Mouse (Mus musculus) CH12.LX (cell line): Measurements from ENCODE around the gene Bcl10. TPM values are rescaled to one million over a fixed set of nuclear protein-coding genes. Genes with fewer than 3 reads are reported as not detected.

Experiments
- DNase-seq: peaks from one replicate; pipeline ENCODE4 v3.0.0-alpha.2; 2013; ENCODE audit errors: extremely low read depth
- H3K27ac ChIP-seq: 2 replicates; pipeline ENCODE4 v1.5.1; 2012; ENCODE audit warnings: low read depth, mild to moderate bottlenecking, control low read depth, moderate library complexity; ENCODE audit not compliant: insufficient read depth
- H3K27me3 ChIP-seq: replicated peaks from 2 replicates; pipeline ENCODE3; 2012; ENCODE audit warnings: inconsistent platforms
- H3K36me3 ChIP-seq, 2 experiments: replicated peaks in 1 of 2; 2 replicates each; pipeline versions ENCODE3 to v1.6.1; 2012; ENCODE audit warnings: inconsistent platforms in 1 of 2, low read length in 1 of 2, mild to moderate bottlenecking in 1 of 2, mixed read lengths in 1 of 2, moderate library complexity in 1 of 2; ENCODE audit not compliant: control insufficient read depth in 1 of 2, insufficient read depth in 1 of 2
- H3K4me1 ChIP-seq, 2 experiments: 2 replicates each; pipeline ENCODE4 v1.6.1; 2012; ENCODE audit warnings: inconsistent platforms in 1 of 2, moderate library complexity in 1 of 2; ENCODE audit not compliant: insufficient read depth in 2 of 2, control insufficient read depth in 1 of 2
- H3K4me2 ChIP-seq: 2 replicates; pipeline ENCODE4 v1.6.1; 2012; ENCODE audit warnings: low read depth, mild to moderate bottlenecking, control low read depth; ENCODE audit not compliant: poor library complexity, insufficient read depth, severe bottlenecking
- H3K4me3 ChIP-seq, 3 experiments: fragments of 150-350 bp in 1 of 3; sonication (generic) in 1 of 3; replicated peaks in 1 of 3; 2 replicates each; pipeline versions ENCODE3 to v1.5.1; 2011 to 2012; ENCODE audit warnings: low read depth in 2 of 3, low read length in 2 of 3, mild to moderate bottlenecking in 2 of 3, moderate library complexity in 2 of 3, control low read depth in 1 of 3, improper control_type of control experiment in 1 of 3, inconsistent platforms in 1 of 3, mixed read lengths in 1 of 3; ENCODE audit not compliant: poor library complexity in 1 of 3
- H3K79me2 ChIP-seq: replicated peaks from 2 replicates; pipeline ENCODE4 v1.6.1; 2012; ENCODE audit warnings: mild to moderate bottlenecking, moderate library complexity; ENCODE audit not compliant: control insufficient read depth, poor library complexity, insufficient read depth, severe bottlenecking; ENCODE audit errors: extremely low read depth
- H3K9ac ChIP-seq: 2 replicates; pipeline ENCODE4 v1.6.1; 2012; ENCODE audit warnings: low read depth, mild to moderate bottlenecking, control low read depth, moderate library complexity; ENCODE audit not compliant: insufficient read depth
- H3K9me3 ChIP-seq: replicated peaks from 2 replicates; pipeline ENCODE3; 2012; ENCODE audit warnings: low read length, inconsistent platforms, mixed read lengths
- CHD1 ChIP-seq: IDR thresholded peaks from 2 replicates; pipeline ENCODE4 v1.6.1; 2012; ENCODE audit warnings: low read depth, low read length, improper control_type of control experiment, inconsistent platforms
- CTCF ChIP-seq, 2 experiments: IDR thresholded peaks in 1 of 2; conservative IDR thresholded peaks in 1 of 2; 2 replicates each; pipeline ENCODE4 v1.5.1; 2011 to 2012; ENCODE audit warnings: low read depth in 2 of 2, low read length in 2 of 2, improper control_type of control experiment in 1 of 2, inconsistent platforms in 1 of 2, mild to moderate bottlenecking in 1 of 2, moderate library complexity in 1 of 2
- E2F4 ChIP-seq: IDR thresholded peaks from 2 replicates; pipeline ENCODE4 v1.6.1; 2011; ENCODE audit warnings: low read depth, low read length, improper control_type of control experiment; ENCODE audit not compliant: insufficient replicate concordance
- ELF1 ChIP-seq: IDR thresholded peaks from 2 replicates; pipeline ENCODE4 v1.6.1; 2014; ENCODE audit warnings: low read depth, mild to moderate bottlenecking, inconsistent platforms, low read length, improper control_type of control experiment
- EP300 ChIP-seq: IDR thresholded peaks from 2 replicates; pipeline ENCODE4 v1.6.1; 2011; ENCODE audit warnings: low read length, improper control_type of control experiment
- JUN ChIP-seq: IDR thresholded peaks from 2 replicates; pipeline ENCODE4 v1.6.1; 2011; ENCODE audit warnings: low read depth, mild to moderate bottlenecking, low read length, improper control_type of control experiment, moderate library complexity; ENCODE audit not compliant: insufficient read depth
- MAZ ChIP-seq: IDR thresholded peaks from 2 replicates; pipeline ENCODE4 v1.6.1; 2012; ENCODE audit warnings: low read depth, mild to moderate bottlenecking, inconsistent platforms, low read length, improper control_type of control experiment, moderate library complexity
- MYC ChIP-seq: IDR thresholded peaks from 2 replicates; pipeline ENCODE4 v1.6.1; 2011; ENCODE audit warnings: low read depth, mild to moderate bottlenecking, improper control_type of control experiment, low read length
- POLR2A ChIP-seq: IDR thresholded peaks from 2 replicates; pipeline ENCODE4 v1.6.1; 2011; ENCODE audit warnings: low read depth, mild to moderate bottlenecking, improper control_type of control experiment, low read length
- RAD21 ChIP-seq: IDR thresholded peaks from 2 replicates; pipeline ENCODE4 v1.6.1; 2011; ENCODE audit warnings: low read depth, mild to moderate bottlenecking, low read length, improper control_type of control experiment, moderate library complexity
- RCOR1 ChIP-seq: conservative IDR thresholded peaks from 2 replicates; pipeline ENCODE4 v1.6.1; 2012; ENCODE audit warnings: low read depth, mild to moderate bottlenecking, inconsistent platforms, low read length, improper control_type of control experiment
- USF1 ChIP-seq: IDR thresholded peaks from 2 replicates; pipeline ENCODE4 v1.6.1; 2014; ENCODE audit warnings: low read depth, mild to moderate bottlenecking, inconsistent platforms, low read length, improper control_type of control experiment
- USF2 ChIP-seq: conservative IDR thresholded peaks from 2 replicates; pipeline ENCODE4 v1.6.1; 2011; ENCODE audit warnings: low read depth, low read length, improper control_type of control experiment
- ZC3H11A ChIP-seq: IDR thresholded peaks from 2 replicates; pipeline ENCODE4 v1.6.1; 2012; ENCODE audit warnings: low read depth, mild to moderate bottlenecking, inconsistent platforms, low read length, improper control_type of control experiment
- ZKSCAN1 ChIP-seq: IDR thresholded peaks from 2 replicates; pipeline ENCODE4 v1.6.1; 2012; ENCODE audit warnings: low read depth, inconsistent platforms, low read length, improper control_type of control experiment, borderline replicate concordance
- ZMIZ1 ChIP-seq: IDR thresholded peaks from 2 replicates; pipeline ENCODE4 v1.6.1; 2012; ENCODE audit warnings: low read depth, mild to moderate bottlenecking, inconsistent platforms, low read length, improper control_type of control experiment
- dilution Hi-C: fragments of 300-500 bp; cut with MboI; formaldehyde crosslinking; loops from 2 replicates; pipeline ENCODE4 v1.14.3; 2020; ENCODE audit warnings: low sequenced_read_pairs; ENCODE audit not compliant: extremely low pct_unique_long_range_greater_than_20kb, extremely low pct_ligation_motif_present
- in situ Hi-C: fragments of 300-500 bp; cut with MboI; formaldehyde crosslinking; loops from 3 replicates; pipeline ENCODE4 v1.14.3; 2019; ENCODE audit warnings: low sequenced_read_pairs, low pct_ligation_motif_present, low pct_unique_long_range_greater_than_20kb, mixed read lengths
- polyA plus RNA-seq: library from polyadenylated mRNA; unstranded; fragments of >175 nt; gene quantifications from 2 replicates; pipeline ENCODE4 v1.2.1, GENCODE M21; 2012; ENCODE audit warnings: low read depth; ENCODE audit not compliant: insufficient read length
- total RNA-seq, 2 experiments: library from RNA; depleted of rRNA; stranded (reverse); fragments of 300-350 nt in 1 of 2; fragments of >200 nt in 1 of 2; gene quantifications; 2 replicates each; pipeline ENCODE4 v1.2.3; 2012 to 2014

Gene Bcl10
- total and polyA plus RNA-seq, 3 experiments = 73.6 to 177 (median 103) TPM

DNA sequence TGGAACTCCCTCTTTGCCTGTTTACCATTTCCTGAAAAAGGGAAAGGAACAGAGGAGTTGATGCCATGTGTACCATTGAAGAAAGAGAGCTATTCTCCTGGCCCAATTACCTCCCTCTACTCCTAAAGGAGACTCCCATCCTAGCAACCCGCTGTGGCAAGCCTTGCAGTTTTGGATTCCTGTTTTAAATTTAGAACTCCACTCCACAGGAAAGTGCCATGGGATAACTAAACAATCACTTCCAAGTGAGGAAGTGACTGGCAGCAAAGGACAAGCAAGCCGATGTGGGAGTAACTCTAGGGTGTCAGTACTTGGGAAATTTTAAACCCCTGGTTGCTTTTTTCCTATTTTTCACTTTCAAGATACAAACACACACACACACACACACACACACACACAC is 24.1 kb downstream of the Bcl10 start:
- Histone ChIP-seq H3K36me3 (peaks cover 24 to 47% of the 10 kb centered on the region in 2 experiments), H3K79me2 (peaks cover 12% of the 10 kb centered on the region), H3K4me1 (peaks cover 3 to 62% of the 10 kb centered on the region in 2 experiments; a peak in 3 of 4 replicates), H3K9ac (no peak overlapping the region), H3K4me2 (no peak overlapping the region), H3K9me3 (no peaks in the 10 kb centered on the region), H3K27me3 (no peaks in the 10 kb centered on the region), H3K27ac (no peak overlapping the region), H3K4me3 (no peak overlapping the region)
- no peak for DNase-seq
- in situ Hi-C loops (no loop called here), dilution Hi-C loops (no loop called here)
- no peak for TF ChIP-seq RAD21
- no peak for TF ChIP-seq ZC3H11A
- TF ChIP-seq ZKSCAN1 = no peak
- no peak for TF ChIP-seq CTCF (conservative IDR thresholded peaks at IDR 0.05 in 1 of 2, IDR thresholded peaks at IDR 0.05 in 1 of 2; ENCODE audit: low read depth in 2 of 2, low read length in 2 of 2)
- TF ChIP-seq ZMIZ1 = no peak
- no peak for TF ChIP-seq JUN
- no peak for TF ChIP-seq CHD1
- TF ChIP-seq ELF1 = no peak
- TF ChIP-seq EP300 = no peak

DNA sequence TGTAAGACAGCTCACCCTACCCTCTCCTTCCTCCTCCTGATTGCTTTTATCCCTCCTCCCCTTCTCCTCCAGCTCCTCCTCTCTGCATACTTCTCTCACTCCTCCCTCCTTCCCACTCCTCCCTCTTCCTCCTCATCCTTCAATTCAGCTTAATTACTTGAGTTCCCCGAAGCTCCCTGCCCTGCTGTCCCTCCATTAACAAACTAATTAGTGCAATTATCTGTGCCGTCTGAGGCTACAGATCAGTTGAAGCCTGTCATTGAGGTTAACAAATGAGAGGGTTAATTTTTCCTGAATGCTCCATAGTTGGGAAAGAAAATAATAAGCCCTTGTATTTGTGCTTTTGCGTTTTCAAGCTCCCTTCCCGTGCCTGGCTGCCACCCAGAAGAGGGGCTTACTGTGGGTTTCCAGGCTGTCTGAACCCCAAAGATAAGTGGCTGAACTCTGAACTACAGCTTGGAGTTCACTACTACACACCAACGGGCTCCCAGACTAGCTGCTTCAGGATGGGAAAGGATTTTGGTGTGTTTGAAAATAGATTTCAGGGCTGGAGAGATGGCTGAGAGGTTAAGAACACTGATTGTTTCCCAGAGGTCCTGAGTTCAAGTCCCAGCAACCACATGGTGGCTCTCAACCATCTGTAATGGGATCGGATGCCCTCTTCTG is 25.1 kb downstream of the Bcl10 start:
- in situ Hi-C loops = no loop called here
- no peak overlapping the region for H3K27ac ChIP-seq
- no peak overlapping the region for H3K9ac ChIP-seq
- peaks cover 22 to 38% of the 10 kb centered on the region in 2 experiments for H3K36me3 ChIP-seq
- H3K4me3 ChIP-seq = no peak overlapping the region
- no peak for DNase-seq
- TF ChIP-seq USF2 = no peak
- TF ChIP-seq EP300 = no peak
- TF ChIP-seq CTCF (conservative IDR thresholded peaks at IDR 0.05 in 1 of 2, IDR thresholded peaks at IDR 0.05 in 1 of 2; ENCODE audit: low read depth in 2 of 2, low read length in 2 of 2) = no peak
- TF ChIP-seq ZC3H11A = no peak
- no peak for TF ChIP-seq POLR2A
- no peak for TF ChIP-seq MAZ
- TF ChIP-seq RAD21 = no peak
- TF ChIP-seq USF1 = no peak
- no peak for TF ChIP-seq MYC
- no peak for TF ChIP-seq RCOR1
- TF ChIP-seq E2F4 = no peak
- TF ChIP-seq ELF1 = no peak
- no peak overlapping the region for H3K4me2 ChIP-seq
- no peaks in the 10 kb centered on the region for H3K27me3 ChIP-seq
- H3K4me1 ChIP-seq = peaks cover 3 to 54% of the 10 kb centered on the region in 2 experiments; a peak in 3 of 4 replicates
- no peaks in the 10 kb centered on the region for H3K9me3 ChIP-seq
- dilution Hi-C loops = no loop called here
- peaks cover 6% of the 10 kb centered on the region for H3K79me2 ChIP-seq
